Mouse (Mus musculus) neural tube, embryonic 14.5 days (tissue): ENCODE results near the gene Gm595. TPM values are rescaled to one million over a fixed set of nuclear protein-coding genes. Genes with fewer than 3 reads are reported as not detected.

ENCODE experiments used
- polyA plus RNA-seq: library from polyadenylated mRNA; unstranded; fragments of >200 nt; fragmentation: Nextera tagmentation; extraction: Ambion mirVana; gene quantifications from 2 replicates; pipeline ENCODE4 v1.2.1, GENCODE M21; 2014

Gm595 gene
- polyA plus RNA-seq, 1 experiment from 2014 or later, result not detected

Other genes with a start within 250 kb of the Gm595 start
- gene Gpr119, start 203.2 kb downstream of the Gm595 start, polyA plus RNA-seq, result 0.23 TPM in 1 of 2 replicates, not detected in the other
- 20.9 and 22.2 TPM in 2 replicates for gene Rbmx2, start 182.7 kb downstream of the Gm595 start, polyA plus RNA-seq